Mouse (Mus musculus) heart, adult 9 months (tissue): Measurements from ENCODE around the gene Zswim4.

Source experiments
- DNase-seq, 2 experiments: peaks; one replicate each; pipeline ENCODE4 v3.0.0; 2022; ENCODE audit warnings: low spot score in 2 of 2

Gene Zswim4

DNA sequence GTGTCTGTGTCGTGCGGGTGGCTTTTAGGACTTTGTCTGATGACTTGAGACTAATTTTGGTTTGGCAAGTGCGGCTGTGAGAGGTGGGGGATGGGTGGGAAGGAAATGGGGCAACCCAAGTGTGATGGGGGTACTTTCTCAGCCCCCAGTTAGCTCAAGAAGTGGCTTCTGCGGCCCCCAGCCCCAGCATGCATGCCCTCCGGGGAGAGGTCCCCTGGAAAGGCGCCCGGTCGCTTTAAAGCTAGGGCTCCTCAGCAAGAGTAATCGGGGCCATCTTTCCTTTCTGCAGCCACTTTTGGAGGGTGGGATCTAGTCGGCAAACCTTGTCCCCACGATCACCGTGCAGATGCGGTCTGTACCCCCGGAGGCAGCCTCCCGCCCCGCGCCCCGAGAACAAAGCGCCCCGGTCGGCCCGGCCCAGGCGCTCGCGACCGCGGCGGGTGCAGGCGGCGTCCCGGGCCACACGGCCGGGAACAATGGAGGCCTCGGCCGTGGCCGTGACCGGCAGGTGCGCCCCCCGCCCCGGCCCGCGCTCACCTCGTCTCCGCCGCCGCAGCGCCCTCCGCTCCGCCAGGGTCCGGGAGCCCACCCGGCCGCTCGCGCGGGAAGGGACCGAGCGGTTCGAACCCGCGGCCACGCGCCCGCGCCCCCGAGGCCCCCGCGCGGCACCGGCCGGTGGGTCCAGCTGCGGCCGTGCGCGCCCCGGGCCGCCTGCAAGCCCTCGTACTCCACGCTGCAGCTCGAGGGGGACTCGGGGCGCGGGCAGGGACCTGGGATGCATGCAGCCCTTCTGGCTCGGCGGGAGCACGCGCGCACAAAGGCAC, 53.4 kb downstream of the Zswim4 start:
- no peak for DNase-seq

DNA sequence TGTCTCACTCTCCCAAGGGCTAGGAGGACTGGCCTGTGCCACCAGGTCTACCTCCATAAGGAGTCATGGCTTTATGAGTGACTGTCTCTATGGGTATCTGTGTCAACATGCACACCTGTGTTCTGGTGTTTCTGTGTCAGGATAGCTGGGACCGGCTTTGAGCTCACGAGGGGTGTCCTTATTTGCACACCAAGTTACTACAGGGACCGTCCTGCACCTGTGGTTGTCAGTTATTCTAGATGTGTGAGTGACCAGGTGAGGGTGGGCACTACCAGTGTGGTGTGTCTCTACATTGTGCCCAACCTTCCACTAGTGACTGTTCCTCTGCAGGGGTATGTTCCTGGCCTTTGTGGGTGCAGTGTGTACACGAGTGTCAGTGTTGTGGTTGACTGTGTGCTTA, 54.0 kb downstream of the Zswim4 start:
- DNase-seq: no peak

DNA sequence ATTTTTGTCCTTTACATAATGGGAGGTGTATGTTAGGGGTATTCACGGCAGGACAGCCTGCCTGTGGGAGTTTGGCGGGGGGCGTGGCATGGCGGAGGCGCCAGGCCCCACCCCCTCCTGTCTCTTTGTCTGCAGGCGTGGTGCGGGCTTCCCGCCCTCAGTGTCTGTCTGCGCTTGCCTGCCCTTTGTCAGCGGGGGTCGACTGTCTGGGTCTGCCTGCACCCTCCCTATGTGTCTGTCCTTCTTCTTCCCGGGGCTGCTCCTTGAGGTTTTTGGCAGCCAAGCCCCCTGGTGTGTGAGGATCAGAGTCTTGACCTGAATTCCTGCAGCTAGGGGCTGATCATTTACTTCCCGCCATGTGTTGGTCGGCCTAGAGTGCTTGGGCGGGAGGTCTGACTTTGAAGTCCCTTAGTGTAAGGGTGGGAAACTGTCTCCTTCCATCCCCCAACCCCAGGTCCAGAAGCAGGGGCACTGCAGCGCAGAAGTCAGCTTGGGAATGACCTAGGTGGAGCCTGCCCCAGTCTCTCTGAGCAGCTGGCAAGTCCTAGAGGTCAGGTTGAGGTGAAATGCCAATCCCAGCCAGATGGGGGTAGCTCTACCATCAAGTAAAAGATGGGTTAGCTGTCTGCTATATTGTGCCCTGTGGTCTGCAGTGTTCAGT, 56.2 kb downstream of the Zswim4 start:
- DNase-seq: no peak

DNA sequence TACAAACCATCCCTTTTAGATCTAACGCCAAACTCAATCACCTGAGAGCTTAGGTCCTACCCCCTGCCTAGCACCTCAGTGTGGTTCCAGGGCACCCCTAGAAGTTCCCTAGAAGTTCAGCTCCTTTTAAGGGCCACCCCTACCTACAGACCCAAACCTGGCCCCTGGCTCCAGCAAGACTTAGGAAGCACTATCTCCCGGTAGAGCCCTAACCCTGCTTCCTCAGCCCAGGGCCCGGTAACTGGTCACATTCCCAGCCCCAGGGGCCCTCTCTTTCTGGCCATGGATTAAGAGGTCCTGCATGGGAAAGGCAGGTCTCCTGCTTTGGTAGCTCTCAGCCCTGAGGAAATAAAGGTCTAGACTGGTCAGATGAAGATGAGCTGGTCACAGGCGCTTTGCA, 56.9 kb downstream of the Zswim4 start:
- no peak for DNase-seq

DNA sequence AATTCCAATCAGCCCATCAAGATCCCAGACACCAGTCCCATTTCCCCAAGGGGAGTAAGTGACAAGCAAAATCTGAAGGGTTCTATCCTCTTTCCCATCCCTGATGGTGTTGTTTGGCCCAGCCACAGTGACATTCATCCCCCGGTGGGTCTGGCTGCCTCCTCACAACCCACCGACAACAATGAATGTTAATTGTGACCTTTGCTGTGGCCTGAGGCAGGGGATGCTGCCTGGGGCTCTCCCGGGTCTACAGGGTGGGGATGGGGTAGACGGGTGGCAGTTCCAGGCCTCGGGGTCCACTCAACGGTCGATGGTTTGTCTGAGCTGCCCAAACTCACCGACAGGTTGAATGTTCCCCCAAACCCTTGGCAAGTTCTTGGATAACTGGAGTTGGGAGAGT, 58.3 kb downstream of the Zswim4 start:
- DNase-seq: no peak

DNA sequence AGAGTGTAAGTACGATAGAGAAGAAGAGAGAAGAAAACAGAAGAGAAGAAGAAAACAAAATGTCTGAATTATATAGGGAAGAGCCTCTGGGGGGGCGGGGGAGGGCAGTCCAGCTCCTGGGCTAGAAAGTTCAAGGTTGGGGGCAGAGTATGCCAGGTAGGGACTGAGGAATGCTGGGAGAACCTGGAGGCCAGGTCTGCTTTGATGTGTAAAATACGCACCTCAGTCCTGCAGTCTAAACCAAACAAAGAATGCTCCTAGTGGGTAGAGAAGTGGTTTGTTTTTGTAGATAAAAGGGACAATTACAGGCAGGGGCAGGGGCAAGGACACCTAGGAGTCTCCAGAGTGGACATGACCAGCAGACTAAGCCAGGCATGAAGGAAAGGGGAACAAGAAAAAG, 59.5 kb downstream of the Zswim4 start:
- no peak for DNase-seq

DNA sequence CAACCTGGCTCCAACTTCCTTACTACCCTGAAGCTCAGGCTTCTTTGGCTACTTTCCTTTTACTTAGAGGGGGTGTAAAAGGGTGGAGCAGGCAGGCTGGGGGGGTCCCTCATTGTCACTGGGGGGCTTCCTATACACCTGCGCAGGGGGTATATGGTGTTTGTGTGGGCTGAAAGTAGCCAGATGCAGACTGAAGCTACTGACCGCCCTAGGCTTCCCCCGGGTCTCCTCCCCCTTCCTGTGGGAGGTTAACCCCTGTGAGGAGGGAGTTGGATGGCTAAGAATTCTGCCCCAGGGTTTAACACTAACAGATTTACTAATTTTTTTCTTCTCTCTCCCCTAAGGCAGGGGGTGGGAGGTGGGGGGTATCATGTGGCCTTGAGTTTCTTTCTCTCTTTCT, 60.3 kb downstream of the Zswim4 start:
- no peak for DNase-seq

DNA sequence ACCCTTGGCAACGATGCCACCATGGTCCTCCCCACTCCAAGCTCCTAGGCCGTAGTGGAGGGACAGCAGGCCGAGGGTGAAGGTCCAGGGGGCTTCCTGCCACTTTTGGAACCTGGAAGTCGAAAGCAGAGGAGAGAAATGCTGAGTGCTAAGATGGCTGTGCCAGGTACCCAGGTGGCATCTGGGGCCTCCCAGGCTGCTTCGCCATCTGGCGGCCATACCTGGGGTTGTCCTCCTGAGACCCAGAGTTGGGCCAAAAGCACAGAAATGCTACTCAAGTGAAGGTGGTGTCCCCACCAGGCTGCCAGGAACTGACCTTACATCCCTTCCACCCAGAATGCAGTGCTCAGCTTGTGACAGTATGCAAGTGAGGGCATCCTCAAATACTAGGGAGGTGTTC, 63.0 kb downstream of the Zswim4 start:
- no peak for DNase-seq

DNA sequence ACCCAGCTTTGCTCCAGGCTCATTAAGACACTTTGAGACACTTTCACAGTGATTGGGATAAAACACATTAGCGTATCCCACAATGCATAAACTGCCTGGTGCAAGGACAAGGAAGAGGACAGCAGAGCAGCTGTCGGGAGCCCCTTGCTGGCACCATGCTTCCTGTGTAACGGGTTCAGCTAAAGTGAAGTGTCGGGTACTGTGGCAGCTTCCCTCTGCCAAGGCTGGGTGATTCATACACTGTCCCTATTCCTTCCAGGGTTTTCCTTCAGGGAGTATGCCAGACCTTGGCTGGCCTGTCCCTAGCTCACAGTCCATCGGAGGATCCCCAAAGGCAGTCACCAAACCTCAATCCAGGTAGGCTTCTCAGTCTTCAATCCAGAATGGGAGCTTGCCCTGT, 66.8 kb downstream of the Zswim4 start:
- DNase-seq: no peak

DNA sequence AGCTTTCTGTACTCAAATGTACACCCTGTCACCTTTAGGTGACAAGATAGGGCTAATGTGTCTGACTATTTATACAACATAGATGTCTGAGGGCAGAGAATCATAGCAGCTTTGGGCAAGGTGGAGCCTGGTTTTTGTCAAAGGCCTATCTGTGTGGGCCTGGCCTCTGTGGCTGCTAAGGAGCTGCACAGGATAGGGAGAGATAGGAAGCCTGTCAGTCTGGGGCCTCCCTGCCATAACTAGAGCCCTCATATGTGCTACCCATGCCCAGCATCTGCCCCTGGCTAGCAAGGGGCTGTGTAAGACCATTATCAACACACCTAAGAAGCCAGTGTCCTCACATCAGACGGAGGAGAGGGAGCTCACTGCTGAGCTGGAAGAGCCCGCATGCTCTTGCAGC, 69.2 kb downstream of the Zswim4 start:
- DNase-seq: no peak
